Mouse (Mus musculus) urinary bladder, postnatal 14 days (tissue): ENCODE data around the gene Prkd1.

ENCODE experiments used
- DNase-seq: peaks from one replicate; pipeline ENCODE4 v3.0.0; 2021; ENCODE audit warnings: low spot score

Gene Prkd1

GRCm38 (mm10) chr12:50352404-50352803, 296.5 kb downstream of the Prkd1 start:
- no peak for DNase-seq

GRCm38 (mm10) chr12:50333182-50333581, 315.7 kb downstream of the Prkd1 start:
- no peak for DNase-seq

GRCm38 (mm10) chr12:50314634-50315033, 334.3 kb downstream of the Prkd1 start:
- DNase-seq: no peak

- DNase-seq: no peak
Observed at GRCm38 (mm10) chr12:50309276-50309675, 339.6 kb downstream of the Prkd1 start.

- no peak for DNase-seq
Observed at GRCm38 (mm10) chr12:50301334-50301733, 347.6 kb downstream of the Prkd1 start.

GRCm38 (mm10) chr12:50296067-50296466, 352.8 kb downstream of the Prkd1 start:
- DNase-seq: no peak

- no peak for DNase-seq
Observed at GRCm38 (mm10) chr12:50295549-50295948, 353.3 kb downstream of the Prkd1 start.

GRCm38 (mm10) chr12:50292834-50293233, 356.1 kb downstream of the Prkd1 start:
- no peak for DNase-seq
